Comparison of ENCODE assay signal across 29 mouse cellular contexts in genomic region chr15:23230616-23231015, GRCm38 (mm10).
DNase-seq lines count a peak whose midpoint lies in the region; ATAC-seq and TF ChIP-seq lines count a peak whose summit lies in the region.
"Had no signal": no experiment of that assay in that cellular context is flagged by ENCODE, and none has a peak within 500 bp of the region (broad histone marks: within the 10 kb centered on the region; RNA-seq: fewer than 3 reads in every experiment).

No protein-coding gene starts in this region.

- H3K36me3 ChIP-seq in kidney, postnatal 0 days (ENCODE audit: insufficient read depth, low read length) = no peaks in the 10 kb centered on the region
- no peaks in the 10 kb centered on the region for H3K36me3 ChIP-seq in limb, embryonic 10.5 days
- H3K36me3 ChIP-seq: embryonic facial prominence, embryonic 12.5 days; forebrain, embryonic 15.5 days; heart, embryonic 10.5 days; heart, embryonic 15.5 days; hindbrain, embryonic 13.5 days; limb, embryonic 13.5 days; midbrain, embryonic 12.5 days had no signal

- H3K27me3 ChIP-seq in kidney, postnatal 0 days (ENCODE audit: insufficient read depth, low read length) = no peaks in the 10 kb centered on the region
- no peaks in the 10 kb centered on the region for H3K27me3 ChIP-seq in limb, embryonic 10.5 days (ENCODE audit: low read depth, poor library complexity, severe bottlenecking)
- H3K27me3 ChIP-seq: embryonic facial prominence, embryonic 12.5 days; forebrain, embryonic 15.5 days; heart, embryonic 15.5 days; hindbrain, embryonic 13.5 days; limb, embryonic 13.5 days; megakaryocyte, embryonic 14.5 days; midbrain, embryonic 12.5 days had no signal

- no peaks in the 10 kb centered on the region for H3K9me3 ChIP-seq in kidney, postnatal 0 days (replicated peaks; ENCODE audit: low read length)
- H3K9me3 ChIP-seq in limb, embryonic 10.5 days (replicated peaks) = no peaks in the 10 kb centered on the region
- H3K9me3 ChIP-seq: embryonic facial prominence, embryonic 12.5 days; forebrain, embryonic 15.5 days; heart, embryonic 10.5 days; heart, embryonic 15.5 days; hindbrain, embryonic 13.5 days; limb, embryonic 13.5 days; megakaryocyte, embryonic 14.5 days; midbrain, embryonic 12.5 days had no signal

- no peak for TF ChIP-seq CTCF in kidney, postnatal 0 days (IDR thresholded peaks at IDR 0.05; ENCODE audit: low read depth)

- peak; percentile 9 for DNase-seq in kidney, postnatal 0 days (ENCODE audit: low spot score)
- DNase-seq in kidney, postnatal 4 days = no peak
- DNase-seq in brain, adult 2 months (ENCODE audit: low read depth, low spot score) = peak; percentile 77
- peak; percentile 26 to 43 for DNase-seq in cerebellum, adult 18-20 months
- peak; percentile 11 for DNase-seq in cerebellum, postnatal 10 days
- no peak for DNase-seq in urinary bladder, postnatal 36 days (ENCODE audit: low spot score in 2 of 2)
- DNase-seq in heart, adult 9 months (ENCODE audit: low spot score in 2 of 2) = no peak
- DNase-seq in limb, embryonic 10.5 days (ENCODE audit: low spot score) = no peak
- DNase-seq: adrenal gland, adult 2 months; adrenal gland, postnatal 36 days; gastrocnemius, postnatal 10 days; kidney, adult 8-10 months; kidney, postnatal 14 days; lung, postnatal 4 days; right cerebral cortex, postnatal 14 days; thymus, adult 18-20 months; thymus, postnatal 36 days had no signal

- no peak for ATAC-seq in kidney, postnatal 0 days (replicated peaks; ENCODE audit: low FRiP score, low read depth)
- ATAC-seq: CD4-positive, CD25-positive, alpha-beta regulatory T cell, adult 4 months; forebrain, embryonic 15.5 days; intestine, embryonic 16.5 days had no signal

- WGBS in kidney, postnatal 0 days = 59% methylated on average over 2 of the region's 2 CpGs
- 80% methylated on average over 2 of the region's 2 CpGs for WGBS in limb, embryonic 10.5 days

- H3K27ac ChIP-seq in kidney, postnatal 0 days = no peak overlapping the region
- H3K27ac ChIP-seq in limb, embryonic 10.5 days = no peak overlapping the region
- H3K27ac ChIP-seq: embryonic facial prominence, embryonic 12.5 days; forebrain, embryonic 15.5 days; heart, embryonic 10.5 days; heart, embryonic 15.5 days; hindbrain, embryonic 13.5 days; left cerebral cortex, adult 2 months; limb, embryonic 13.5 days; midbrain, embryonic 12.5 days had no signal

- H3K4me2 ChIP-seq in kidney, postnatal 0 days (ENCODE audit: low read length) = no peak overlapping the region
- H3K4me2 ChIP-seq: embryonic facial prominence, embryonic 12.5 days; forebrain, embryonic 15.5 days; heart, embryonic 15.5 days; hindbrain, embryonic 13.5 days; limb, embryonic 13.5 days; liver, embryonic 11.5 days; midbrain, embryonic 12.5 days had no signal

- H3K4me1 ChIP-seq in kidney, postnatal 0 days (replicated peaks; ENCODE audit: insufficient read depth, low read length) = no peaks in the 10 kb centered on the region
- H3K4me1 ChIP-seq in limb, embryonic 10.5 days = no peaks in the 10 kb centered on the region
- H3K4me1 ChIP-seq: embryonic facial prominence, embryonic 12.5 days; forebrain, embryonic 15.5 days; heart, embryonic 10.5 days; heart, embryonic 15.5 days; hindbrain, embryonic 13.5 days; limb, embryonic 13.5 days; megakaryocyte, embryonic 14.5 days; midbrain, embryonic 12.5 days had no signal

- H3K9ac ChIP-seq in kidney, postnatal 0 days (ENCODE audit: low read depth, low read length) = no peak overlapping the region
- H3K9ac ChIP-seq: embryonic facial prominence, embryonic 12.5 days; forebrain, embryonic 15.5 days; heart, embryonic 15.5 days; hindbrain, embryonic 13.5 days; limb, embryonic 13.5 days; midbrain, embryonic 12.5 days had no signal

- H3K4me3 ChIP-seq in kidney, postnatal 0 days (replicated peaks; ENCODE audit: low read depth, low read length) = no peak overlapping the region
- no peak overlapping the region for H3K4me3 ChIP-seq in limb, embryonic 10.5 days
- H3K4me3 ChIP-seq: embryonic facial prominence, embryonic 12.5 days; forebrain, embryonic 15.5 days; heart, embryonic 10.5 days; heart, embryonic 15.5 days; hindbrain, embryonic 13.5 days; left cerebral cortex, adult 2 months; limb, embryonic 13.5 days; megakaryocyte, embryonic 14.5 days; midbrain, embryonic 12.5 days had no signal

Comparison
In these comparisons a context has a peak if more than half of its experiments do, and no peak if none do; other contexts are left out.
1. DNase-seq: peak in kidney, postnatal 0 days (single experiment), brain, adult 2 months (single experiment), cerebellum, adult 18-20 months (2 of 2) and cerebellum, postnatal 10 days (2 of 2); none in kidney, postnatal 4 days (0 of 2), urinary bladder, postnatal 36 days (0 of 2), heart, adult 9 months (0 of 2) and limb, embryonic 10.5 days (single experiment).